Mouse (Mus musculus): ENCODE data around the gene Abhd5. TPM values are rescaled to one million over a fixed set of nuclear protein-coding genes. Genes with fewer than 3 reads are reported as not detected.

Gene Abhd5
- polyA plus RNA-seq, 2 experiments from 2014 or later: 14.7 to 15.4 TPM

- ATAC-seq: no peak
These were observed 63.8 kb downstream of the Abhd5 start for GRCm38 (mm10) chr9:122415056-122415775.

GRCm38 (mm10) chr9:122416617-122417016 is 65.2 kb downstream of the Abhd5 start:
- no peak for ATAC-seq

DNA sequence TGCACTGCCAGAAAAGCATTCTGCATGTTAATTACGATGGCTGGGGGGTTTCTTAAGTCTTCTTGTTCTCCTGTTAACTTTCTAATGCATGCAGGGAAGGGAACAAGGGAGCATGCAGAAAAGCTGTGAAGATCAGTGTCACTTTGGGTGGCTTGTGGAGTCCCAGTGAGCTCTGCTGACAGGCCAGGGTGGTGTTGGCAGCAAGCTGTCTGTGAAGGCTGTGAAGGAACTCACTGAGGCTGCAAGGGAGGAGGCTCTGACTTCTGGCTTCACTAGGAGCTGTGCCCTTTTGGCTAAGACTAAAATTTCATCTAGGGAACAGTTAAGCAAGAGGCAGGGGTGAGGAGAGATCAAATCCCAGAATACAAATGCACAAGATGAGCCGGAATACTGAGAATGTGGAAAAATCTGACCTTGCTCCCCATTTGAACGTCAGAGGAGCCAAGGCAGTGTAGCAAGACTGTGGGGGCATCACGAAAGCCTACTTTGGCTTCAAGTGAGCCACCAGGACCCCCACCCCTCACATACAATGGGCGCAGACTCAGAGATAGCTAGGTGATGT is 68.9 kb downstream of the Abhd5 start:
- no peak for ATAC-seq

DNA sequence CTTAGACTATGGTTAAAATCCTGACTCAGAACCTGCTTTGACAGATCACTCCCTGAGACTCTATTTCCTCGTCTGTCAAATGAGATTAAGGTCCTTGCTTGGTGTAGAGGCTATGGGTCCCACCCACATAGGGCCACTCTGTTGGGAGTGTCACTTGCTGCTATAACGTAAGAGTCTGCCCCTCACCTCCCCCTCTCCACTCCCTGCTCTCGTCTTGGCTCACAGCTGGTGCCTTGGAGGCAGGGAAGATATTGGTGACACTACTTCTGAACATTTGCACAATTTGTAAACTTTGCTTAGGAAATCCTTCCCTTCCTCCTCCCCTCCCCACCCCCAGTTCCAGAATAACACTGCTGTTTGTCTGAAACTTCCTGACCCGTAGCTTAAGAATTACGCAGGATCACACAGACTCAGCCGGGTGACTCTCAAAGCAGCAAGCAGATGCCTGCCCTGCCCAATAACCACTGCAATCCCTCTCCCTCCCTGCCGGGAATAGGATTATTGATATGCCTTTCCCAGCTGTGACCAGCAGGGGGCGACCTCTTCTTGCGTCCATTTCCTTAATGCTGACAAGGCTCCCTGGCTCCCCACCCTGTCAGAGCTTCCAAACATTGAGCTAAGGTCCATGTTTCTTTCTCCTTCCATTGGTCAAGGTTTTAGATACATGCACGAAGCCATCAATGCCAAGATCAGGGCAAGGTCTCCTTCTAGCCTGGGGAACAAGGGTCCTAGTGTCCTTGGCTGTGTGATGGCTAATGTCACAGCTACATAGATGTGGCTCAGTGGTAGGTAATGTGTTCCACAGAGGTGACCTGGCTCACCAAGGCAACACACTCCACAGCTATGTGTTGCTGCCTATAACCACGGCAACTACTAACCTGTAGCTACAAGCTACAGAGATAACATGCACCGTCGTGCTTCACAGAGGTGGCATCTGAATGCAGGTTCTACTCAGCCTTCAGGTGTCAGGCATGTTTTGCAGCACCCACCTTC is 69.7 kb downstream of the Abhd5 start:
- no peak for ATAC-seq

DNA sequence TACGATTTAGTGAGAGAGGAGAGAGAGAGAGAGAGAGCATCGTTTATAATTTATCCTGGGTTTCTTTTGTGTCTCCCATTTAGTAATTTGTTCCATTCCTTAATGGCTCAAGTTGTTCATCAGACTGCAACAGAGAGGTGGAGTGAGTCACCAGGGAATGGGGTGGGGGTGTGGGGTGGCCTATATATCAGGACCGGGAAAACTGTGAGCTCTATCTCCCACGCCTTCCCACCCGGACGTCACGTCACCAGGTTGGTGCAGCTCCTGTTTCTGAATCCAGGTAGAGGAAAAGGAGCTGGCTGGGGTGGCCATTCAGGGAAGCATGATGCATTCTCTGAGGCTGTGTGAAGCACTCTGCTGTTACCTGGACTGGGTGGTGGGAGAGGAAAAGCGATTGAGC is 70.5 kb downstream of the Abhd5 start:
- no peak for ATAC-seq

- ATAC-seq: no peak
These were observed 71.3 kb downstream of the Abhd5 start for GRCm38 (mm10) chr9:122422706-122423105.

DNA sequence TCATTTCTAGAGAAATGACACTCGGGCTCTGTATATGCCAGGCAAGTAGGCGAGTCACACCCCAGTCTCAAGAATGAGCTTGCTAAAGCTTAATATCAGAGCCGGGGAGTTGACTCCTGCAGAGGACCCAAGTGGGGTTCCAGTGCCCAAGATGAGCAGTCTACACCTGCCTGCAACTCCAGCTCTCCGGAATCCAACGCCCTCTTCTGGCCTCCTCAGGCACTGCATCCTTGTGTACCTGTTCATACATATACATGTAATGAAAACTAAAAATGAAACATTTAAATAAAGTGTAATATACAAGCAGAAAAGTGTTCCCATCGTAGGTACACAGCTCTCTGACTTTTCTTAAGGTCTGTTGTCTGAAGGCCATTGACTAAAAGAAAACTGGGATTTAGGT is 71.7 kb downstream of the Abhd5 start:
- no peak for ATAC-seq

DNA sequence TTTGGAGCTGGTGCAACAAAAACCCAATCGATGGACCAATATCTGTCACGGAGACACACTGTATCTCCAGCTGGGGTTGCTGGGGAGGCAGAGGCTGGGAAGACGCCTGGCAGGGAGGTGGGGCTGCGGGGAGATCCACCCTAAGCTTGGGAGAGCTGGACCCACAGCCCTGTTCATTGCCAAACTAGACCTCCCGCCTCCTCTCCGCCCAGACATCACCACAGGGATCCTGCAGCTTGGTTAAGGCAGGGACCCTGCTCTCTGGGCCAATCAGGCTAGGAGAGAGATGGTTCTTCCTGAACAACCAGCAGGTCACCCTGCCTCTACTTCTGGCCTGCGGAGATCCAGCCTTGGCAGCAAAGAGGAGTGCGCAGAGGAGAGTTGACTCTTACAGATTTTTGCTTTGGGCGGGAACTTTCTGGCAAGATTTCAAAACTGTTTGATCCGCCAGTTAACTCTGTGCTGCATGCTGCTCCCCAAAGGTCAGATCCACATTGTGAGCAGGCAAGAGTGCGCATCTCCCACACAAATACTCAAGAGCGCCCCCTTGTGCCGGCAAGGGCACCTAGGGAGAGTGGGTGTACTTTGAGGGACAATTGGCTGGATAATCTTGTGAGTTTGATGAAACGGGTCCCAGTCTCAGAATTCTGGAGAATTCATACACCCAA is 73.7 kb downstream of the Abhd5 start:
- ATAC-seq: no peak

DNA sequence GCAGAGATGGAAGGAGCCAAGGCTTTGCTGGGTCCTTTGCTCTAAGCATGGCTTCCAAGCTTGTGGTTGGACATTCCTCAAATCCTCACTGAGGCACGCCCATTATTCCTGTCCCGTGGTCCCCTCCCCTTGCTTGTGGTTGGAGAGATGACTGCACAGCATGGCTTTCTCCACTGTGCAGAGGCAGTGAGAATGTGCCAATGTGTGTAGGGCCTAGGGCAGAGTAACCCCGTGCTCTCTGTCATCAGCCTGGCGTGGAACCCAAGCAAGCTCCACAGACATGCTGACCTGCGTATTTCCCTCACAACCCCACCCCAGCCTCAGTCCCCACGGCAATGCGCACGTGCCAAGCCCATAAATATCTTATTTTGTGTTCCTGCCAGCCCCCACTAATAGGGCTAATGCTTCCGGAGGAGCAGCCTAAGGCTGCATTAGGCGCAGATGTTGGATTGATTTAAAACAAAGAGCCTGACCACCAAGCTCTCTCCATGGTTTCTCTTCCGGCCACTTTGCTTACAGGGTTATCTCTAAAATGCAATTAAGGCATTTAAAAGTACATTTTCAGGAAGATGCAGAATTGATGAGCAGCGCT is 77.7 kb downstream of the Abhd5 start:
- ATAC-seq: no peak

DNA sequence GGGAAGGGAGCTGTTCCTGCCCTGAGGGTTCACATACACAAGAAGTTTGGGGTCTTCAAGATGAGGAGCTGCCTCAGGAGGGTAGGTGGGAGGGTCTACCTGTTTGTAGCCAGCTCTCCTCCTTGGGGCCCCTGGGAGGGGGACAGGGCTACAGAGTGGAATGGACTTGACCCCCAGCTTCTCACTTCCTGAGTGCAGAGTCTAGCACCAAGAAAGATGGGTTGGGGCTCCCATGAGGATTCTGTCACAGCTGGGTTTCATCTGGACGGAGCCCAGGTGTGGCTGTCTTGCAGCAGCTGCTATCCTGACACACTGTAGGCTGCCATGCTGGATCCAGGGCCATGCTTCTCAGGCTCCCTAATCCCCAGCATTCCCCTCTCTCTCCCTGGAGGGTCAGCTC is 78.3 kb downstream of the Abhd5 start:
- no peak for ATAC-seq

Other genes starting within 250 kb of the Abhd5 start
- 10 to 100 TPM; 23.1 to 25.9 TPM for gene Snrk, start 234.3 kb upstream of the Abhd5 start, polyA plus RNA-seq (2017; shearing (Covaris generic))
- gene Ano10, start 57.2 kb upstream of the Abhd5 start, polyA plus RNA-seq (2017; shearing (Covaris generic)): 10 to 100 TPM; 21.7 to 26.2 TPM

Measured in activated CD4-positive, CD25-positive, alpha-beta regulatory T cell, adult 4 months (primary cell).